Mouse (Mus musculus): ENCODE results near the gene 2210418O10Rik. TPM values are rescaled to one million over a fixed set of nuclear protein-coding genes. Genes with fewer than 3 reads are reported as not detected.
"Not testable (repeated sequence)": the region's sequence is repeated elsewhere in the genome, so short reads cannot be mapped to it uniquely, and the experiment has no call there.

2210418O10Rik gene
- 6.6 and 6.9 TPM in 2 replicates for polyA plus RNA-seq (2014; fragmentation: Nextera tagmentation; extraction: Ambion mirVana)

DNA sequence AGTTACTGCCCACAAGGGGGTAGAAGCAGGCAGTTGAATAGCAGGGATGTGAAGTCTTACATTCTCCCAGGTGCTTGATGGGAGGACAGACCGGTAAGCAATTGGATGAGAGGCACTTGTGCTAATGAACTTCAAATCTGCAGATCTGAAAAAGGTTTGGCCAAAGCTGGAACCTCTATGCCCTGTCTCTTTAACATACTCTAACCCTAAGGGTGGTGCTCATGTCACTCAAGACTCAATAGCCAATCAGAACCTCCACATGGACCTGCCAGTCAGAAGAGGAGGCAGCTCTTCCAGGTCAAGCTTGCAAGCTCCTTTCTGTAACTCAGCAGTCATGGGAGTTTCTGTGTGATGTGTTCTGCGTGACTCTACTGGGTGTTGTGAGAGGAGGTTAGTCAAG, at the start of gene 2210418O10Rik:
2210418O10Rik (plus strand) TSS at position 301 of the 400 bp plus-strand sequence.
- not testable (repeated sequence) for H3K9ac ChIP-seq (replicated peaks; ENCODE audit: low read depth, low read length); ATAC-seq (ENCODE audit: insufficient number of reproducible peaks, insufficient read depth, low FRiP score, low read depth)

DNA sequence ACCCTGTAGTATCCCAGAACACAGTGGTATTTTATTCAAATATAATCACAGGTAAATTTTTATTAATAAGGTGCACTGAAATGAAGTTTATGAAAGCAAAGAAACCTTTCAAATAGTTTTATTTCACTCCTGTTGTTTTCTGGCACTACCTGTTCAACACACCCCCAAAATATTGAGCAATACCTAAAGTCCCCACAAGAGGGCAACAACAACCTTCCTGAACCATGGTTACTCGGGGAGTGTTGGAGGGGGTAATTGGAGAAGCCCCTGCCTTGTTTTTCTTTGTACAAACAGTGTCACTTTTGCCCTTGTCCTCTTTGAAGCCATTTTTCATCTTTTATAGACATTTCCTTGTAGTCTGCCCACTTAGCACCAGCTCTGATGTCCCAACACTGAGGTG, 22.1 kb downstream of the 2210418O10Rik start:
- H3K9me3 ChIP-seq (ENCODE audit: control insufficient read depth, low read depth, low read length): not testable (repeated sequence)

More for the DNA sequence above, at the start of gene 2210418O10Rik:
- not testable (repeated sequence) for H3K36me3 ChIP-seq (ENCODE audit: control insufficient read depth, insufficient read depth, low read length); H3K4me3 ChIP-seq (ENCODE audit: low read depth, low read length); H3K4me2 ChIP-seq (replicated peaks; ENCODE audit: low read depth, low read length); H3K9me3 ChIP-seq (ENCODE audit: control insufficient read depth, low read depth, low read length); H3K27me3 ChIP-seq (ENCODE audit: control insufficient read depth, insufficient read depth, low read length); H3K27ac ChIP-seq (ENCODE audit: low read length); H3K4me1 ChIP-seq (ENCODE audit: control insufficient read depth, insufficient read depth, low read length)
- WGBS: no CpG with 5 or more reads among the region's 2 CpGs

More for the DNA sequence above, 22.1 kb downstream of the 2210418O10Rik start:
- ATAC-seq (ENCODE audit: insufficient number of reproducible peaks, insufficient read depth, low FRiP score, low read depth); H3K9ac ChIP-seq (replicated peaks; ENCODE audit: low read depth, low read length); H3K4me2 ChIP-seq (replicated peaks; ENCODE audit: low read depth, low read length); H3K27ac ChIP-seq (ENCODE audit: low read length); H3K27me3 ChIP-seq (ENCODE audit: control insufficient read depth, insufficient read depth, low read length); H3K36me3 ChIP-seq (ENCODE audit: control insufficient read depth, insufficient read depth, low read length); H3K4me1 ChIP-seq (ENCODE audit: control insufficient read depth, insufficient read depth, low read length); H3K4me3 ChIP-seq (ENCODE audit: low read depth, low read length): not testable (repeated sequence)
- WGBS: no CpG with 5 or more reads among the region's 1 CpGs

Other genes with a start within 250 kb of the 2210418O10Rik start
- gene Gm2004, start 76.7 kb upstream of the 2210418O10Rik start, polyA plus RNA-seq (2014; fragmentation: Nextera tagmentation; extraction: Ambion mirVana): 1.3 and 4.4 TPM in 2 replicates
- not detected in 2 replicates for gene Gm11009, start 92.9 kb downstream of the 2210418O10Rik start, polyA plus RNA-seq (2014; fragmentation: Nextera tagmentation; extraction: Ambion mirVana)
- gene Gm14435, start 197.0 kb downstream of the 2210418O10Rik start, polyA plus RNA-seq (2014; fragmentation: Nextera tagmentation; extraction: Ambion mirVana): 18.2 and 22.6 TPM in 2 replicates

Measured in stomach, embryonic 14.5 days (tissue).